Mouse (Mus musculus) heart, adult 2 months (tissue): ENCODE measurements at regions not wholly inside any gene's neighbourhood (a gene's known extent, or its start where the extent isn't known, plus 50 kb on each side); places are given as distances from the start of the nearest gene placed in this dataset.

ENCODE experiments used
- DNase-seq, 2 experiments: peaks; one replicate each; pipeline ENCODE4 v3.0.0; 2021
- H3K27ac ChIP-seq: fragments of 200-600 bp; 2 replicates; pipeline ENCODE4 v1.8.1; 2022
- H3K27me3 ChIP-seq: fragments of 200-500 bp; 2 replicates; pipeline ENCODE4 v1.6.1; 2012; ENCODE audit warnings: mild to moderate bottlenecking, low read length, inconsistent platforms, mixed read lengths; ENCODE audit not compliant: control insufficient read depth, insufficient read depth
- H3K36me3 ChIP-seq: fragments of 200-500 bp; 2 replicates; pipeline ENCODE4 v1.6.1; 2012; ENCODE audit warnings: low read length, inconsistent platforms; ENCODE audit not compliant: control insufficient read depth, insufficient read depth
- H3K4me1 ChIP-seq: fragments of 200-500 bp; 2 replicates; pipeline ENCODE4 v1.6.1; 2011; ENCODE audit warnings: low read length; ENCODE audit not compliant: control insufficient read depth, insufficient read depth
- H3K4me3 ChIP-seq: fragments of 200-600 bp; 2 replicates; pipeline ENCODE4 v1.8.1; 2022
- H3K79me2 ChIP-seq: fragments of 200-500 bp; replicated peaks from 2 replicates; pipeline ENCODE4 v1.6.1; 2012; ENCODE audit warnings: mild to moderate bottlenecking, inconsistent platforms, low read length, moderate library complexity, mixed read lengths; ENCODE audit not compliant: control insufficient read depth, insufficient read depth
- H3K9ac ChIP-seq: fragments of 200-500 bp; 2 replicates; pipeline ENCODE4 v1.6.1; 2012; ENCODE audit warnings: low read depth, mild to moderate bottlenecking, control low read depth, inconsistent platforms, low read length, mixed read lengths
- CTCF ChIP-seq: fragments of 200-600 bp; IDR thresholded peaks from 2 replicates; pipeline ENCODE4 v1.8.1; 2022; ENCODE audit warnings: antibody characterized with exemption, mild to moderate bottlenecking, moderate library complexity
- EP300 ChIP-seq: fragments of 200-500 bp; IDR thresholded peaks from 2 replicates; pipeline ENCODE4 v1.6.1; 2011; ENCODE audit warnings: low read depth, low read length, control low read depth; ENCODE audit not compliant: insufficient read depth
- POLR2A ChIP-seq: fragments of 200-500 bp; IDR thresholded peaks from 2 replicates; pipeline ENCODE4 v1.6.1; 2011; ENCODE audit warnings: mild to moderate bottlenecking, low read depth, low read length, control low read depth; ENCODE audit not compliant: insufficient read depth
- WGBS: fragments of 180-500 bp; shearing (Covaris S2); methylation state at CpG from one replicate; pipeline ENCODE4 v1.1.7; 2018; 5-methylcytosine and 5-hydroxymethylcytosine counted together
- intact Hi-C: fragments of 180-260 bp; cut with DNase I; formaldehyde crosslinking; loops from one replicate; pipeline ENCODE4 v1.15.1; 2025

DNA sequence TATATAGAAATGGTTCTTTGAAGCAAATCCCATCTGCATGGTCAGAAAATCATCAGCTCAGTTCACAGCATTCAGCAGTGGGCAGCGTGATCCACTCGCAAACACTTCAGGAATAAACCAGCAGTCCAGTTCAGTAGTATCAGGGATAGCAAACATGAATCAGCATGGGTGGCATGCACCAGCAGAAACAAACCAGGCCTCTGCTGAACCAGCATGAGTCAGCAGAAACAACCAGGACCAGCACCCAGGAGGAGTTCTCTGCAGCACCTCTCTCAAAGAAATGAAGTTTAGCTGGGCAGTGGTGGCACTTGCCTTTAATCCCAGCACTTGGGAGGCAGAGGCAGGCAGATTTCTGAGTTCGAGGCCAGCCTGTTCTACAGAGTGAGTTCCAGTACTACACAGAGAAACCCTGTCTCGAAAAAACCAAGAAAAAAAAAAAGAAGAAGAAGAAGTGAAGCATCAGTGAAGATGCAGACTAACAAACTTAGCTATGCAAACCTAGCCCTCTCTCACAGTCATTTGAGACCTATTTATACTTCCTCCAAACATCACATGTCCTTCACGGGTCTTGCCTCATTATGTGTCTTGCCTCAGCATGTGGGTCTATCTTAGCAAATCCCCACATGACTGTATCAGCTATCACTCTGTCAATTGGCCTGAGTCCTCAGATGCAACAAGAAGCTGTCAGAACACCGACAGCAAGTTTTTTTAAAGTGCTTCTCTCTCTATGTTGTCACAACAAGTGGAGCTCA lies 80.2 kb downstream of the Fthl17a start:
- intact Hi-C loops, result no loop called here
- no peak for DNase-seq
- Histone ChIP-seq H3K27me3 (no peaks in the 10 kb centered on the region), H3K36me3 (no peaks in the 10 kb centered on the region), H3K4me1 (no peaks in the 10 kb centered on the region), H3K9ac (no peak overlapping the region), H3K4me3 (no peak overlapping the region), H3K79me2 (no peaks in the 10 kb centered on the region), H3K27ac (no peak overlapping the region)
- 72% methylated on average over 6 of the region's 6 CpGs for WGBS
- TF ChIP-seq POLR2A (no peak), CTCF (no peak), EP300 (no peak)

- WGBS, result 42% methylated on average over 3 of the region's 3 CpGs
- H3K9ac ChIP-seq, result no peak overlapping the region
- no peak overlapping the region for H3K4me3 ChIP-seq
- H3K79me2 ChIP-seq, result no peaks in the 10 kb centered on the region
- no peaks in the 10 kb centered on the region for H3K36me3 ChIP-seq
- TF ChIP-seq CTCF (no peak), EP300 (no peak), POLR2A (no peak)
- DNase-seq, result peak; percentile 24 to 31
- intact Hi-C loops, result no loop called here
- no peak overlapping the region for H3K27ac ChIP-seq
- no peaks in the 10 kb centered on the region for H3K4me1 ChIP-seq
- H3K27me3 ChIP-seq, result no peaks in the 10 kb centered on the region
These were observed 94.0 kb downstream of the Fthl17a start for GRCm38 (mm10) chrX:85343517-85343916.

GRCm38 (mm10) chrX:85375296-85375695 lies 125.8 kb downstream of the Fthl17a start:
- Histone ChIP-seq H3K36me3 (no peaks in the 10 kb centered on the region), H3K79me2 (no peaks in the 10 kb centered on the region), H3K27me3 (no peaks in the 10 kb centered on the region), H3K27ac (no peak overlapping the region), H3K4me1 (no peaks in the 10 kb centered on the region), H3K9ac (no peak overlapping the region), H3K4me3 (no peak overlapping the region)
- TF ChIP-seq EP300 (no peak), POLR2A (no peak), CTCF (no peak)
- intact Hi-C loops, result no loop called here
- no peak for DNase-seq
- 35% methylated on average over 3 of the region's 3 CpGs for WGBS

GRCm38 (mm10) chrX:85384452-85384851 lies 135.0 kb downstream of the Fthl17a start:
- no peaks in the 10 kb centered on the region for H3K27me3 ChIP-seq
- H3K27ac ChIP-seq, result no peak overlapping the region
- H3K4me1 ChIP-seq, result no peaks in the 10 kb centered on the region
- no peak overlapping the region for H3K4me3 ChIP-seq
- WGBS, result 83% methylated on average over 2 of the region's 2 CpGs
- intact Hi-C loops, result no loop called here
- no peaks in the 10 kb centered on the region for H3K36me3 ChIP-seq
- TF ChIP-seq CTCF (peak; percentile 38), EP300 (no peak)
- no peak overlapping the region for H3K9ac ChIP-seq
- no peaks in the 10 kb centered on the region for H3K79me2 ChIP-seq
- no peak for DNase-seq
